Mouse (Mus musculus) bone marrow, adult 2 months (tissue): ENCODE results near the gene Vps25.

Experiments used
- CTCF ChIP-seq: fragments of 200-500 bp; IDR thresholded peaks from 2 replicates; pipeline ENCODE4 v1.5.1; 2011; ENCODE audit warnings: low read length, control low read depth; ENCODE audit not compliant: control insufficient read depth, insufficient read depth
- POLR2A ChIP-seq: fragments of 200-500 bp; IDR thresholded peaks from 2 replicates; pipeline ENCODE4 v1.6.1; 2011; ENCODE audit warnings: low read depth, mild to moderate bottlenecking, control low read depth, low read length, borderline replicate concordance; ENCODE audit not compliant: control insufficient read depth

DNA sequence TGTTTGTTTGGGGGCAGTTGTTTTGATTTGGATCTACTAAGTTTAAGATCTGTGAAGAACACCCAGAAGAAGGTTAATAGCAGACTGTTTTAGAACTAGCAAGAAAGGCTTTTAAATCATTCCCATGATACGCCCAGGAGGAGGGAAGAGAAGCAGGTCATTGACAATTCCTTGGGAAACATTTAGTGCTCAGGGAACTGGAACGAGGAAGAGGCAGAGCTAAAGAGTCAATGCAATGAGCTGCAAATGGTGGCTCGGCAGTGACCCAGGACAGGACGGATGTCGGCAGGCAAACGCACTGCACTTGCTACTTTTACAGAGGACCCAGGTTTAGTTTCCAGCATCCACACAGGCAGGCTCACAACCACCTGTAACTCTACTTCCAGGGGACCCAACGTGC is 27.3 kb downstream of the Vps25 start:
- TF ChIP-seq POLR2A: no peak
- no peak for TF ChIP-seq CTCF
